Mouse (Mus musculus) limb, embryonic 15.5 days (tissue): ENCODE results near the gene Rab11fip3. TPM values are rescaled to one million over a fixed set of nuclear protein-coding genes. Genes with fewer than 3 reads are reported as not detected.
"Not testable (repeated sequence)": the region's sequence is repeated elsewhere in the genome, so short reads cannot be mapped to it uniquely, and the experiment has no call there.

Source experiments
- ATAC-seq: fragments of 200-750 bp; cut with Nextera tagmentation; 2 replicates; pipeline ENCODE4 v1.8.0; 2017; ENCODE audit warnings: low read depth, moderate TSS enrichment; ENCODE audit not compliant: insufficient number of reproducible peaks, low FRiP score, low TSS enrichment
- H3K27ac ChIP-seq: fragments of 300-500 bp; sonication (generic); 2 replicates; pipeline ENCODE4 v1.5.1; 2015; ENCODE audit warnings: moderate library complexity, mild to moderate bottlenecking, inconsistent platforms
- H3K27me3 ChIP-seq: fragments of 300-500 bp; sonication (generic); 2 replicates; pipeline ENCODE4 v1.6.1; 2015; ENCODE audit warnings: inconsistent platforms
- H3K36me3 ChIP-seq: fragments of 300-500 bp; sonication (generic); 2 replicates; pipeline ENCODE4 v1.6.1; 2015; ENCODE audit warnings: inconsistent platforms
- H3K4me1 ChIP-seq: fragments of 300-500 bp; sonication (generic); 2 replicates; pipeline ENCODE4 v1.6.1; 2015; ENCODE audit warnings: inconsistent platforms
- H3K4me2 ChIP-seq: fragments of 300-500 bp; sonication (generic); 2 replicates; pipeline ENCODE4 v1.6.1; 2015; ENCODE audit warnings: mild to moderate bottlenecking, inconsistent platforms
- H3K4me3 ChIP-seq: fragments of 300-500 bp; sonication (generic); 2 replicates; pipeline ENCODE4 v1.5.1; 2015; ENCODE audit warnings: mild to moderate bottlenecking, inconsistent platforms
- H3K9ac ChIP-seq: fragments of 300-500 bp; sonication (generic); 2 replicates; pipeline ENCODE4 v1.6.1; 2015; ENCODE audit warnings: inconsistent platforms
- H3K9me3 ChIP-seq: fragments of 300-500 bp; sonication (generic); 2 replicates; pipeline ENCODE4 v1.6.1; 2016; ENCODE audit warnings: inconsistent platforms
- WGBS: fragments of 180-500 bp; shearing (Covaris S2); methylation state at CpG from one replicate; pipeline ENCODE4 v1.1.7; 2015; 5-methylcytosine and 5-hydroxymethylcytosine counted together
- polyA plus RNA-seq: library from polyadenylated mRNA; unstranded; fragments of >200 nt; fragmentation: Nextera tagmentation; extraction: Ambion mirVana; gene quantifications from 2 replicates; pipeline ENCODE4 v1.2.1, GENCODE M21; 2015

The Rab11fip3 gene
- polyA plus RNA-seq, 1 experiment from 2014 or later = 16.8 TPM

- ATAC-seq = no peak
- no peaks in the 10 kb centered on the region for H3K9me3 ChIP-seq
- H3K4me1 ChIP-seq = peaks cover 13% of the 10 kb centered on the region
- no peak overlapping the region for H3K4me2 ChIP-seq
- 30% methylated on average over 4 of the region's 4 CpGs for WGBS
- no peaks in the 10 kb centered on the region for H3K36me3 ChIP-seq
- peaks cover 57% of the 10 kb centered on the region for H3K27me3 ChIP-seq
- no peak overlapping the region for H3K9ac ChIP-seq
- no peak overlapping the region for H3K4me3 ChIP-seq
- no peak overlapping the region for H3K27ac ChIP-seq
These were observed 40.8 kb upstream of the Rab11fip3 start for GRCm38 (mm10) chr17:26110156-26110555.

GRCm38 (mm10) chr17:26105619-26106018 is 36.3 kb upstream of the Rab11fip3 start:
- Histone ChIP-seq H3K27me3 (peaks cover 11% of the 10 kb centered on the region), H3K4me3 (no peak overlapping the region), H3K9me3 (no peaks in the 10 kb centered on the region), H3K27ac (no peak overlapping the region), H3K36me3 (no peaks in the 10 kb centered on the region), H3K4me1 (no peaks in the 10 kb centered on the region), H3K9ac (no peak overlapping the region), H3K4me2 (no peak overlapping the region)
- 43% methylated on average over 3 of the region's 4 CpGs for WGBS
- no peak for ATAC-seq

GRCm38 (mm10) chr17:26101478-26101877 is 32.1 kb upstream of the Rab11fip3 start:
- no peak for ATAC-seq
- H3K4me2 ChIP-seq = no peak overlapping the region
- H3K9ac ChIP-seq = no peak overlapping the region
- no peaks in the 10 kb centered on the region for H3K36me3 ChIP-seq
- H3K4me1 ChIP-seq = no peaks in the 10 kb centered on the region
- no peak overlapping the region for H3K4me3 ChIP-seq
- no peaks in the 10 kb centered on the region for H3K27me3 ChIP-seq
- H3K27ac ChIP-seq = no peak overlapping the region
- 45% methylated on average over 4 of the region's 4 CpGs for WGBS
- H3K9me3 ChIP-seq = no peaks in the 10 kb centered on the region

- Histone ChIP-seq H3K4me2 (no peak overlapping the region), H3K4me3 (no peak overlapping the region), H3K9ac (no peak overlapping the region), H3K27ac (no peak overlapping the region), H3K27me3 (no peaks in the 10 kb centered on the region), H3K36me3 (no peaks in the 10 kb centered on the region), H3K9me3 (no peaks in the 10 kb centered on the region), H3K4me1 (0 out of 2 replicates have a peak, but pooled peaks cover 3% of the 10 kb centered on the region)
- 45% methylated on average over 2 of the region's 2 CpGs for WGBS
- no peak for ATAC-seq
These were observed 30.8 kb upstream of the Rab11fip3 start for GRCm38 (mm10) chr17:26100166-26100565.

- H3K9ac ChIP-seq, H3K27me3 ChIP-seq, H3K9me3 ChIP-seq, H3K36me3 ChIP-seq, ATAC-seq, H3K4me2 ChIP-seq, H3K27ac ChIP-seq, H3K4me3 ChIP-seq: not testable (repeated sequence)
- WGBS = 73% methylated on average over 3 of the region's 3 CpGs
- H3K4me1 ChIP-seq = peaks cover 10% of the 10 kb centered on the region; the same call in 1 of the 2 replicates
These were observed 30.0 kb upstream of the Rab11fip3 start for GRCm38 (mm10) chr17:26099316-26099715.

GRCm38 (mm10) chr17:26098461-26098860 is 29.1 kb upstream of the Rab11fip3 start:
- H3K4me2 ChIP-seq = no peak overlapping the region
- H3K27ac ChIP-seq = no peak overlapping the region
- no peaks in the 10 kb centered on the region for H3K9me3 ChIP-seq
- peaks cover 13% of the 10 kb centered on the region; the same call in 1 of the 2 replicates for H3K4me1 ChIP-seq
- ATAC-seq = no peak
- H3K9ac ChIP-seq = no peak overlapping the region
- no peak overlapping the region for H3K4me3 ChIP-seq
- 0 out of 2 replicates have a peak, but pooled peaks cover 3% of the 10 kb centered on the region for H3K36me3 ChIP-seq
- WGBS = 87% methylated on average over 7 of the region's 7 CpGs
- H3K27me3 ChIP-seq = no peaks in the 10 kb centered on the region

GRCm38 (mm10) chr17:26095121-26095740 is 25.9 kb upstream of the Rab11fip3 start, which contains the start of gene Nme4:
TSS of gene Nme4 (minus strand) at chr17:26095602.
- Histone ChIP-seq H3K9ac (peak within 1 kb of the TSS; percentile 74), H3K9me3 (no peaks in the 10 kb centered on the region), H3K27me3 (no peaks in the 10 kb centered on the region), H3K27ac (peak within 1 kb of the TSS; percentile 84), H3K4me3 (peak within 1 kb of the TSS; percentile 66), H3K4me1 (peaks cover 13% of the 10 kb centered on the region; the same call in 1 of the 2 replicates), H3K36me3 (peaks cover 11% of the 10 kb centered on the region), H3K4me2 (peak within 1 kb of the TSS; percentile 73)
- ATAC-seq = peak; percentile 49; the same call in 1 of the 2 replicates
- 2% methylated on average over 47 of the region's 47 CpGs for WGBS

GRCm38 (mm10) chr17:26094531-26095110 is 25.3 kb upstream of the Rab11fip3 start:
- H3K4me1 ChIP-seq = peaks cover 17% of the 10 kb centered on the region
- H3K4me3 ChIP-seq = peak overlapping the region; percentile 66
- WGBS = 30% methylated on average over 9 of the region's 9 CpGs
- ATAC-seq = no peak
- H3K4me2 ChIP-seq = peak overlapping the region; percentile 73
- 0 out of 2 replicates have a peak overlapping the region, but pooled peaks have one; percentile 84 for H3K27ac ChIP-seq
- H3K9me3 ChIP-seq = no peaks in the 10 kb centered on the region
- peaks cover 11% of the 10 kb centered on the region for H3K36me3 ChIP-seq
- H3K27me3 ChIP-seq = no peaks in the 10 kb centered on the region
- peak overlapping the region; percentile 74; the same call in 1 of the 2 replicates for H3K9ac ChIP-seq

- peak; percentile 85 for ATAC-seq
- H3K36me3 ChIP-seq = peaks cover 24% of the 10 kb centered on the region
- H3K9ac ChIP-seq = peak within 1 kb of the TSS; percentile 58
- H3K4me2 ChIP-seq = peak within 1 kb of the TSS; percentile 73
- H3K9me3 ChIP-seq = no peaks in the 10 kb centered on the region
- H3K27ac ChIP-seq = peak within 1 kb of the TSS; percentile 88
- peaks cover 17% of the 10 kb centered on the region for H3K4me1 ChIP-seq
- 1% methylated on average over 32 of the region's 32 CpGs for WGBS
- peak within 1 kb of the TSS; percentile 63 for H3K4me3 ChIP-seq
- H3K27me3 ChIP-seq = no peaks in the 10 kb centered on the region
These were observed 20.7 kb upstream of the Rab11fip3 start, which contains the start of gene Decr2 for GRCm38 (mm10) chr17:26089905-26090632. TSS of gene Decr2 (minus strand) at chr17:26090337.

- no peak overlapping the region for H3K4me3 ChIP-seq
- 93% methylated on average over 9 of the region's 9 CpGs for WGBS
- no peak overlapping the region for H3K4me2 ChIP-seq
- ATAC-seq = no peak
- peaks cover 7% of the 10 kb centered on the region for H3K4me1 ChIP-seq
- no peak overlapping the region for H3K9ac ChIP-seq
- H3K27ac ChIP-seq = no peak overlapping the region
- H3K27me3 ChIP-seq = no peaks in the 10 kb centered on the region
- H3K36me3 ChIP-seq = peaks cover 32% of the 10 kb centered on the region
- no peaks in the 10 kb centered on the region for H3K9me3 ChIP-seq
These were observed 17.8 kb upstream of the Rab11fip3 start for GRCm38 (mm10) chr17:26087059-26087564.

- H3K27ac ChIP-seq = no peak overlapping the region
- H3K9me3 ChIP-seq = no peaks in the 10 kb centered on the region
- no peaks in the 10 kb centered on the region for H3K27me3 ChIP-seq
- no peak overlapping the region for H3K4me3 ChIP-seq
- no peak overlapping the region for H3K4me2 ChIP-seq
- no peak for ATAC-seq
- H3K9ac ChIP-seq = no peak overlapping the region
- 40% methylated on average over 2 of the region's 2 CpGs for WGBS
- peaks cover 21% of the 10 kb centered on the region for H3K36me3 ChIP-seq
- H3K4me1 ChIP-seq = no peaks in the 10 kb centered on the region
These were observed 11.5 kb upstream of the Rab11fip3 start for GRCm38 (mm10) chr17:26080867-26081266.
